Mouse (Mus musculus) intestine, postnatal 0 days (tissue): ENCODE data around the gene Orai3. TPM values are rescaled to one million over a fixed set of nuclear protein-coding genes. Genes with fewer than 3 reads are reported as not detected.

ENCODE experiments used
- ATAC-seq: fragments of 200-750 bp; cut with Nextera tagmentation; 2 replicates; pipeline ENCODE4 v1.8.0; 2017; ENCODE audit warnings: mild to moderate bottlenecking, moderate TSS enrichment, moderate library complexity
- H3K27ac ChIP-seq: fragments of 300-500 bp; sonication (generic); 2 replicates; pipeline ENCODE4 v1.5.1; 2014; ENCODE audit warnings: mild to moderate bottlenecking, low read depth, low read length, moderate library complexity
- H3K27me3 ChIP-seq: fragments of 300-500 bp; sonication (generic); replicated peaks from 2 replicates; pipeline ENCODE4 v1.6.1; 2014; ENCODE audit warnings: low read length, mixed read lengths; ENCODE audit not compliant: control insufficient read depth, insufficient read depth
- H3K36me3 ChIP-seq: fragments of 300-500 bp; sonication (generic); 2 replicates; pipeline ENCODE4 v1.6.1; 2014; ENCODE audit warnings: mild to moderate bottlenecking, moderate library complexity; ENCODE audit not compliant: control insufficient read depth, insufficient read depth
- H3K4me1 ChIP-seq: fragments of 300-500 bp; sonication (generic); replicated peaks from 2 replicates; pipeline ENCODE4 v1.6.1; 2014; ENCODE audit warnings: antibody characterized with exemption, low read length, mixed read lengths; ENCODE audit not compliant: control insufficient read depth, insufficient read depth
- H3K4me2 ChIP-seq: fragments of 300-500 bp; sonication (generic); replicated peaks from 2 replicates; pipeline ENCODE4 v1.6.1; 2014; ENCODE audit warnings: low read depth, mild to moderate bottlenecking, moderate library complexity
- H3K4me3 ChIP-seq: fragments of 300-500 bp; sonication (generic); 2 replicates; pipeline ENCODE4 v1.5.1; 2014; ENCODE audit warnings: low read depth, low read length
- H3K9ac ChIP-seq: fragments of 300-500 bp; sonication (generic); 2 replicates; pipeline ENCODE4 v1.6.1; 2014; ENCODE audit warnings: mild to moderate bottlenecking, low read depth, low read length
- H3K9me3 ChIP-seq: fragments of 300-500 bp; sonication (generic); 2 replicates; pipeline ENCODE4 v1.6.1; 2016; ENCODE audit warnings: mixed run types; ENCODE audit not compliant: control insufficient read depth
- CTCF ChIP-seq: sonication (generic); IDR thresholded peaks from 2 replicates; pipeline ENCODE4 v1.5.1; 2016; ENCODE audit warnings: low read depth, mild to moderate bottlenecking, control low read depth, antibody characterized with exemption, moderate library complexity
- WGBS: fragments of 180-500 bp; shearing (Covaris S2); extraction: QIAGEN DNeasy Blood & Tissue Kit; methylation state at CpG from one replicate; pipeline ENCODE4 v1.1.7; 2014; 5-methylcytosine and 5-hydroxymethylcytosine counted together
- polyA plus RNA-seq: library from polyadenylated mRNA; unstranded; fragments of >200 nt; fragmentation: Nextera tagmentation; extraction: Ambion mirVana; gene quantifications from 2 replicates; pipeline ENCODE4 v1.2.1, GENCODE M21; 2015

The Orai3 gene
- polyA plus RNA-seq, 1 experiment from 2014 or later, result 18.7 TPM

- 3% methylated on average over 49 of the region's 66 CpGs for WGBS
- Histone ChIP-seq H3K27me3 (no peaks in the 10 kb centered on the region), H3K9me3 (no peaks in the 10 kb centered on the region), H3K36me3 (peaks cover 25% of the 10 kb centered on the region), H3K4me3 (peak overlapping the region; percentile 85), H3K4me2 (peak overlapping the region; percentile 85), H3K4me1 (0 out of 2 replicates have a peak, but pooled peaks cover 4% of the 10 kb centered on the region), H3K9ac (peak overlapping the region; percentile 96), H3K27ac (peak overlapping the region; percentile 98)
- peak; percentile 22 for ATAC-seq
- TF ChIP-seq CTCF, result no peak
These were observed 8.1 kb downstream of the Orai3 start for GRCm38 (mm10) chr7:127777474-127778266.

GRCm38 (mm10) chr7:127778350-127778749 is 8.7 kb downstream of the Orai3 start:
- H3K4me2 ChIP-seq, result peak overlapping the region; percentile 85
- WGBS, result 79% methylated on average over 4 of the region's 4 CpGs
- H3K27me3 ChIP-seq, result no peaks in the 10 kb centered on the region
- H3K9me3 ChIP-seq, result no peaks in the 10 kb centered on the region
- H3K4me1 ChIP-seq, result 0 out of 2 replicates have a peak, but pooled peaks cover 4% of the 10 kb centered on the region
- peak overlapping the region; percentile 85 for H3K4me3 ChIP-seq
- no peak for TF ChIP-seq CTCF
- H3K36me3 ChIP-seq, result peaks cover 25% of the 10 kb centered on the region
- H3K27ac ChIP-seq, result no peak overlapping the region
- H3K9ac ChIP-seq, result peak overlapping the region; percentile 96
- no peak for ATAC-seq

GRCm38 (mm10) chr7:127785308-127785707 is 15.7 kb downstream of the Orai3 start, which contains the start of gene Gm49388:
Gm49388 (plus strand) TSS chr7:127785608.
- no peak within 1 kb of the TSS for H3K4me2 ChIP-seq
- H3K36me3 ChIP-seq, result peaks cover 86% of the 10 kb centered on the region
- H3K4me1 ChIP-seq, result no peaks in the 10 kb centered on the region
- no peak within 1 kb of the TSS for H3K4me3 ChIP-seq
- no peaks in the 10 kb centered on the region for H3K27me3 ChIP-seq
- H3K9me3 ChIP-seq, result no peaks in the 10 kb centered on the region
- no peak within 1 kb of the TSS for H3K27ac ChIP-seq
- 95% methylated on average over 7 of the region's 7 CpGs for WGBS
- ATAC-seq, result no peak
- TF ChIP-seq CTCF, result no peak
- no peak within 1 kb of the TSS for H3K9ac ChIP-seq

GRCm38 (mm10) chr7:127797076-127797845 is 27.6 kb downstream of the Orai3 start:
- ATAC-seq, result no peak
- Histone ChIP-seq H3K36me3 (peaks cover 73% of the 10 kb centered on the region), H3K4me3 (no peak overlapping the region), H3K9ac (no peak overlapping the region), H3K27ac (0 out of 2 replicates have a peak overlapping the region, but pooled peaks have one; percentile 7), H3K27me3 (no peaks in the 10 kb centered on the region), H3K4me1 (no peaks in the 10 kb centered on the region), H3K9me3 (no peaks in the 10 kb centered on the region), H3K4me2 (no peak overlapping the region)
- TF ChIP-seq CTCF, result no peak
- WGBS, result 85% methylated on average over 23 of the region's 23 CpGs

GRCm38 (mm10) chr7:127798591-127798990 is 29.0 kb downstream of the Orai3 start:
- Histone ChIP-seq H3K4me3 (no peak overlapping the region), H3K4me1 (no peaks in the 10 kb centered on the region), H3K9me3 (no peaks in the 10 kb centered on the region), H3K27ac (no peak overlapping the region; the same call in 1 of the 2 replicates), H3K4me2 (no peak overlapping the region), H3K9ac (no peak overlapping the region), H3K36me3 (peaks cover 70% of the 10 kb centered on the region), H3K27me3 (no peaks in the 10 kb centered on the region)
- 89% methylated on average over 4 of the region's 4 CpGs for WGBS
- TF ChIP-seq CTCF, result no peak
- no peak for ATAC-seq

GRCm38 (mm10) chr7:127799211-127799610 is 29.6 kb downstream of the Orai3 start:
- Histone ChIP-seq H3K9ac (no peak overlapping the region), H3K4me1 (no peaks in the 10 kb centered on the region), H3K9me3 (no peaks in the 10 kb centered on the region), H3K4me2 (no peak overlapping the region), H3K27me3 (no peaks in the 10 kb centered on the region), H3K36me3 (peaks cover 67% of the 10 kb centered on the region), H3K4me3 (no peak overlapping the region), H3K27ac (no peak overlapping the region)
- ATAC-seq, result no peak
- WGBS, result 86% methylated on average over 13 of the region's 13 CpGs
- no peak for TF ChIP-seq CTCF
